Mouse (Mus musculus) embryonic fibroblast, embryonic 13.5 days (primary cell): ENCODE data around the gene Ccdc162.

Experiments
- CTCF ChIP-seq: IDR thresholded peaks from 2 replicates; pipeline ENCODE4 v1.5.1; 2011; ENCODE audit warnings: mild to moderate bottlenecking, control low read depth, low read length, moderate library complexity, borderline replicate concordance; ENCODE audit not compliant: insufficient read depth
- POLR2A ChIP-seq: IDR thresholded peaks from 2 replicates; pipeline ENCODE4 v1.6.1; 2011; ENCODE audit warnings: low read depth, mild to moderate bottlenecking, control low read depth, low read length, moderate library complexity

DNA sequence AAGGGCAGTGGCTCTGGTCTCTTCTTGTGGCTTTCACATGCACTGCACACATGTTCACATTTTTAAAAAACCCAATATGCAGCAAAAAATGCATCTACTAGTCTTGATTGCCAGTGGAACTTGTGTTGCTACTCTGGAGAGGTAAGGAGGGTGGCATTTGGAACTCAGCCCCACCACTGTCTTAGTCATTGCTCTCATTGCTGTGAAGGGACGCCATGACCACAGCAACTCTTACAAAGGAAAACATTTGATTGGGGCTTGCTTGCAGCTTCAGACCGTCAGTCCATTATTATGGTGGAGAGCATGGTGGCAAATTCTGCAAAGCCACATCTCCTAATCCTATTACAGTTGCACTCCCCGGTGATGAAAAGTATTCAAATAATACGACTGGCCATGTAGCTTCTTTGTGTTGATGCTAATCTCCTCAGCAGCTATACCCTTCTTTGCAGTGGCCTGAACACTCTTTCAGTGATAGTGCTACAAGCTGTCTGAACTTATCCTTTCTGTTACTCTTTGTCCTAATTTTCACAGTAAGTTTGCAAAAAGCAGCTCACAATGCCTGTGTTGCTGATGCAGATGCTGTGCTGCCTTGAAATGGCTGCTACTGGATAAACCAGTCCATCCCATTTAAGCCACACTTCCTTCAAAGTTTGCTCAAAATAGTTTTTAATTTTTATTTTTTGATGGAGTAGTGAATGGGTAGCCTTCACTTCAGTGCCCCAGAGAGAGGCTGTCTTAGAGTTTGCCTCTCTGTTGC is 179.0 kb downstream of the Ccdc162 start:
- no peak for TF ChIP-seq POLR2A
- no peak for TF ChIP-seq CTCF
